Mouse (Mus musculus) neural tube, embryonic 12.5 days (tissue): Measurements from ENCODE around the gene Bckdhb. TPM values are rescaled to one million over a fixed set of nuclear protein-coding genes. Genes with fewer than 3 reads are reported as not detected.

ENCODE experiments used
- ATAC-seq: fragments of 200-750 bp; cut with Nextera tagmentation; 2 replicates; pipeline ENCODE4 v1.8.0; 2017; ENCODE audit warnings: low read depth, mild to moderate bottlenecking, moderate TSS enrichment, moderate library complexity; ENCODE audit not compliant: low FRiP score
- H3K27ac ChIP-seq: fragments of 300-500 bp; sonication (generic); 2 replicates; pipeline ENCODE4 v1.5.1; 2016
- H3K27me3 ChIP-seq: fragments of 300-500 bp; sonication (generic); replicated peaks from 2 replicates; pipeline ENCODE4 v1.6.1; 2016; ENCODE audit warnings: mild to moderate bottlenecking
- H3K36me3 ChIP-seq: fragments of 300-500 bp; sonication (generic); 2 replicates; pipeline ENCODE4 v1.6.1; 2016; ENCODE audit warnings: mild to moderate bottlenecking
- H3K4me1 ChIP-seq: fragments of 300-500 bp; sonication (generic); 2 replicates; pipeline ENCODE4 v1.6.1; 2016
- H3K4me2 ChIP-seq: fragments of 300-500 bp; sonication (generic); replicated peaks from 2 replicates; pipeline ENCODE4 v1.6.1; 2016; ENCODE audit warnings: mild to moderate bottlenecking
- H3K4me3 ChIP-seq: fragments of 300-500 bp; sonication (generic); 2 replicates; pipeline ENCODE4 v1.5.1; 2016
- H3K9ac ChIP-seq: fragments of 300-500 bp; sonication (generic); 2 replicates; pipeline ENCODE4 v1.6.1; 2016; ENCODE audit warnings: mild to moderate bottlenecking
- H3K9me3 ChIP-seq: fragments of 300-500 bp; sonication (generic); 2 replicates; pipeline ENCODE4 v1.6.1; 2016; ENCODE audit warnings: mild to moderate bottlenecking
- WGBS: fragments of 180-500 bp; shearing (Covaris S2); methylation state at CpG from one replicate; pipeline ENCODE4 v1.1.7; 2016; 5-methylcytosine and 5-hydroxymethylcytosine counted together
- polyA plus RNA-seq: library from polyadenylated mRNA; unstranded; fragments of >200 nt; fragmentation: Nextera tagmentation; extraction: Ambion mirVana; gene quantifications from 2 replicates; pipeline ENCODE4 v1.2.1, GENCODE M21; 2016

The Bckdhb gene
- polyA plus RNA-seq, result 35.0 and 38.2 TPM in 2 replicates

- Histone ChIP-seq H3K9ac (peak within 1 kb of the TSS; percentile 70), H3K4me3 (peak within 1 kb of the TSS; percentile 62), H3K4me1 (0 out of 2 replicates have a peak, but pooled peaks cover 5% of the 10 kb centered on the region), H3K9me3 (no peaks in the 10 kb centered on the region), H3K4me2 (peak within 1 kb of the TSS; percentile 78), H3K27me3 (no peaks in the 10 kb centered on the region), H3K36me3 (no peaks in the 10 kb centered on the region), H3K27ac (no peak within 1 kb of the TSS)
- peak; percentile 100 for ATAC-seq
- 1% methylated on average over 46 of the region's 46 CpGs for WGBS
These were observed at the start of gene Bckdhb for GRCm38 (mm10) chr9:83924878-83925687. Gene Bckdhb, plus strand, starts transcription at chr9:83925145.

- Histone ChIP-seq H3K27me3 (no peaks in the 10 kb centered on the region), H3K9me3 (no peaks in the 10 kb centered on the region), H3K9ac (no peak overlapping the region), H3K27ac (no peak overlapping the region), H3K4me2 (no peak overlapping the region), H3K4me3 (no peak overlapping the region), H3K36me3 (no peaks in the 10 kb centered on the region; the same call in 1 of the 2 replicates), H3K4me1 (no peaks in the 10 kb centered on the region)
- ATAC-seq, result no peak
- 90% methylated on average over 6 of the region's 6 CpGs for WGBS
These were observed 42.8 kb upstream of the Bckdhb start for GRCm38 (mm10) chr9:83882191-83882590.

- Histone ChIP-seq H3K4me3 (no peak overlapping the region), H3K27me3 (no peaks in the 10 kb centered on the region), H3K27ac (no peak overlapping the region), H3K9me3 (no peaks in the 10 kb centered on the region), H3K9ac (no peak overlapping the region), H3K4me1 (no peaks in the 10 kb centered on the region), H3K4me2 (no peak overlapping the region), H3K36me3 (no peaks in the 10 kb centered on the region; the same call in 1 of the 2 replicates)
- ATAC-seq, result no peak
These were observed 38.8 kb upstream of the Bckdhb start for GRCm38 (mm10) chr9:83886149-83886548.

- no peak overlapping the region for H3K9ac ChIP-seq
- H3K4me1 ChIP-seq, result no peaks in the 10 kb centered on the region
- no peak for ATAC-seq
- H3K27me3 ChIP-seq, result no peaks in the 10 kb centered on the region
- WGBS, result 92% methylated on average over 5 of the region's 5 CpGs
- no peak overlapping the region for H3K4me2 ChIP-seq
- no peak overlapping the region for H3K27ac ChIP-seq
- no peak overlapping the region for H3K4me3 ChIP-seq
- H3K36me3 ChIP-seq, result no peaks in the 10 kb centered on the region; the same call in 1 of the 2 replicates
- no peaks in the 10 kb centered on the region for H3K9me3 ChIP-seq
These were observed 36.7 kb upstream of the Bckdhb start for GRCm38 (mm10) chr9:83888214-83888613.

GRCm38 (mm10) chr9:83893073-83893472, 31.9 kb upstream of the Bckdhb start:
- Histone ChIP-seq H3K4me2 (no peak overlapping the region), H3K9ac (no peak overlapping the region), H3K36me3 (no peaks in the 10 kb centered on the region), H3K9me3 (no peaks in the 10 kb centered on the region), H3K27me3 (no peaks in the 10 kb centered on the region), H3K4me1 (no peaks in the 10 kb centered on the region), H3K27ac (no peak overlapping the region), H3K4me3 (no peak overlapping the region)
- 79% methylated on average over 8 of the region's 8 CpGs for WGBS
- no peak for ATAC-seq

GRCm38 (mm10) chr9:83893767-83894330, 31.1 kb upstream of the Bckdhb start:
- 91% methylated on average over 4 of the region's 4 CpGs for WGBS
- H3K36me3 ChIP-seq, result no peaks in the 10 kb centered on the region
- no peak overlapping the region for H3K9ac ChIP-seq
- H3K4me1 ChIP-seq, result no peaks in the 10 kb centered on the region
- no peaks in the 10 kb centered on the region for H3K27me3 ChIP-seq
- ATAC-seq, result no peak
- no peaks in the 10 kb centered on the region for H3K9me3 ChIP-seq
- no peak overlapping the region for H3K4me3 ChIP-seq
- no peak overlapping the region for H3K27ac ChIP-seq
- H3K4me2 ChIP-seq, result no peak overlapping the region

GRCm38 (mm10) chr9:83902086-83902485, 22.9 kb upstream of the Bckdhb start:
- Histone ChIP-seq H3K4me2 (no peak overlapping the region), H3K9ac (no peak overlapping the region), H3K27ac (no peak overlapping the region), H3K4me3 (no peak overlapping the region), H3K9me3 (no peaks in the 10 kb centered on the region), H3K27me3 (no peaks in the 10 kb centered on the region), H3K4me1 (no peaks in the 10 kb centered on the region), H3K36me3 (no peaks in the 10 kb centered on the region)
- 82% methylated on average over 2 of the region's 2 CpGs for WGBS
- ATAC-seq, result no peak

- ATAC-seq, result no peak
- Histone ChIP-seq H3K27me3 (no peaks in the 10 kb centered on the region), H3K27ac (no peak overlapping the region), H3K4me3 (no peak overlapping the region), H3K9ac (no peak overlapping the region), H3K36me3 (no peaks in the 10 kb centered on the region), H3K9me3 (no peaks in the 10 kb centered on the region), H3K4me2 (no peak overlapping the region), H3K4me1 (no peaks in the 10 kb centered on the region)
- WGBS, result 75% methylated on average over 4 of the region's 4 CpGs
These were observed 19.1 kb upstream of the Bckdhb start for GRCm38 (mm10) chr9:83905820-83906219.

GRCm38 (mm10) chr9:83907017-83907416, 17.9 kb upstream of the Bckdhb start:
- no peak overlapping the region for H3K27ac ChIP-seq
- ATAC-seq, result no peak
- no peak overlapping the region for H3K9ac ChIP-seq
- no peaks in the 10 kb centered on the region for H3K27me3 ChIP-seq
- H3K4me2 ChIP-seq, result no peak overlapping the region
- no peaks in the 10 kb centered on the region for H3K9me3 ChIP-seq
- H3K4me3 ChIP-seq, result no peak overlapping the region
- H3K36me3 ChIP-seq, result no peaks in the 10 kb centered on the region
- no peaks in the 10 kb centered on the region for H3K4me1 ChIP-seq
- 93% methylated on average over 3 of the region's 3 CpGs for WGBS

- no peak overlapping the region for H3K4me2 ChIP-seq
- 98% methylated on average over 2 of the region's 2 CpGs for WGBS
- no peaks in the 10 kb centered on the region for H3K4me1 ChIP-seq
- H3K9me3 ChIP-seq, result no peaks in the 10 kb centered on the region
- H3K27me3 ChIP-seq, result no peaks in the 10 kb centered on the region
- H3K27ac ChIP-seq, result no peak overlapping the region
- ATAC-seq, result no peak
- no peak overlapping the region for H3K9ac ChIP-seq
- no peak overlapping the region for H3K4me3 ChIP-seq
- H3K36me3 ChIP-seq, result no peaks in the 10 kb centered on the region
These were observed 15.1 kb upstream of the Bckdhb start for GRCm38 (mm10) chr9:83909836-83910235.

GRCm38 (mm10) chr9:83910926-83911325, 14.0 kb upstream of the Bckdhb start:
- no peak overlapping the region for H3K4me3 ChIP-seq
- H3K27ac ChIP-seq, result no peak overlapping the region
- H3K4me2 ChIP-seq, result no peak overlapping the region
- no peaks in the 10 kb centered on the region for H3K36me3 ChIP-seq
- no peaks in the 10 kb centered on the region for H3K9me3 ChIP-seq
- no peak for ATAC-seq
- no peaks in the 10 kb centered on the region for H3K4me1 ChIP-seq
- WGBS, result 82% methylated on average over 2 of the region's 2 CpGs
- no peak overlapping the region for H3K9ac ChIP-seq
- H3K27me3 ChIP-seq, result no peaks in the 10 kb centered on the region

- H3K9ac ChIP-seq, result no peak overlapping the region
- no peaks in the 10 kb centered on the region for H3K9me3 ChIP-seq
- WGBS, result 83% methylated on average over 3 of the region's 3 CpGs
- no peak overlapping the region for H3K27ac ChIP-seq
- no peak overlapping the region for H3K4me3 ChIP-seq
- H3K4me1 ChIP-seq, result 0 out of 2 replicates have a peak, but pooled peaks cover 5% of the 10 kb centered on the region
- H3K36me3 ChIP-seq, result no peaks in the 10 kb centered on the region
- H3K4me2 ChIP-seq, result no peak overlapping the region
- no peak for ATAC-seq
- H3K27me3 ChIP-seq, result no peaks in the 10 kb centered on the region
These were observed 2.9 kb upstream of the Bckdhb start for GRCm38 (mm10) chr9:83922076-83922475.
